Mouse (Mus musculus) MEL (cell line): ENCODE results near the gene Atoh8. TPM values are rescaled to one million over a fixed set of nuclear protein-coding genes. Genes with fewer than 3 reads are reported as not detected.

Experiments used
- DNase-seq: peaks from one replicate; pipeline ENCODE4 v3.0.0; 2011; ENCODE audit warnings: low read depth, low spot score
- H3K27ac ChIP-seq: 2 replicates; pipeline ENCODE4 v1.5.1; 2012; ENCODE audit warnings: low read depth, mild to moderate bottlenecking, control low read depth, low read length, moderate library complexity; ENCODE audit not compliant: control insufficient read depth
- H3K27me3 ChIP-seq, 2 experiments: fragments of 150-350 bp in 1 of 2; sonication (generic) in 1 of 2; 2 replicates each; pipeline ENCODE4 v1.6.1; 2012; ENCODE audit warnings: low read length in 2 of 2, mild to moderate bottlenecking in 2 of 2, improper control_type of control experiment in 1 of 2, moderate library complexity in 1 of 2; ENCODE audit not compliant: insufficient read depth in 2 of 2, control insufficient read depth in 1 of 2
- H3K36me3 ChIP-seq, 2 experiments: 2 replicates each; pipeline ENCODE4 v1.6.1; 2012 to 2014; ENCODE audit warnings: low read length in 2 of 2, improper control_type of control experiment in 1 of 2, inconsistent platforms in 1 of 2, mild to moderate bottlenecking in 1 of 2; ENCODE audit not compliant: insufficient read depth in 2 of 2, control insufficient read depth in 1 of 2
- H3K4me1 ChIP-seq, 2 experiments: fragments of 150-350 bp in 1 of 2; sonication (generic) in 1 of 2; 2 replicates each; pipeline ENCODE4 v1.6.1; 2012; ENCODE audit warnings: low read length in 2 of 2, improper control_type of control experiment in 1 of 2, mild to moderate bottlenecking in 1 of 2; ENCODE audit not compliant: insufficient read depth in 2 of 2, control insufficient read depth in 1 of 2
- H3K4me3 ChIP-seq, 2 experiments: fragments of 150-350 bp in 1 of 2; sonication (generic) in 1 of 2; 2 replicates each; pipeline ENCODE4 v1.5.1; 2012; ENCODE audit warnings: low read depth in 2 of 2, low read length in 2 of 2, mild to moderate bottlenecking in 2 of 2, moderate library complexity in 2 of 2, control low read depth in 1 of 2, improper control_type of control experiment in 1 of 2; ENCODE audit not compliant: control insufficient read depth in 1 of 2, insufficient read depth in 1 of 2
- H3K79me2 ChIP-seq: 2 replicates; pipeline ENCODE4 v1.6.1; 2012; ENCODE audit warnings: mild to moderate bottlenecking, low read length, moderate library complexity; ENCODE audit not compliant: control insufficient read depth, poor library complexity, insufficient read depth
- H3K9ac ChIP-seq: 2 replicates; pipeline ENCODE4 v1.6.1; 2012; ENCODE audit warnings: low read depth, mild to moderate bottlenecking, control low read depth, low read length, moderate library complexity; ENCODE audit not compliant: control insufficient read depth, poor library complexity, severe bottlenecking
- H3K9me3 ChIP-seq: fragments of 150-350 bp; sonication (generic); replicated peaks from 2 replicates; pipeline ENCODE4 v1.6.1; 2012; ENCODE audit warnings: mild to moderate bottlenecking, low read length, improper control_type of control experiment, moderate library complexity; ENCODE audit not compliant: insufficient read depth
- BHLHE40 ChIP-seq: IDR thresholded peaks from 2 replicates; pipeline ENCODE4 v1.6.1; 2012; ENCODE audit warnings: low read depth, mild to moderate bottlenecking, inconsistent platforms, low read length, improper control_type of control experiment, borderline replicate concordance
- CHD1 ChIP-seq: IDR thresholded peaks from 2 replicates; pipeline ENCODE4 v1.6.1; 2012; ENCODE audit warnings: low read depth, mild to moderate bottlenecking, inconsistent platforms, low read length, improper control_type of control experiment
- CTCF ChIP-seq, 3 experiments: IDR thresholded peaks in 2 of 3; conservative IDR thresholded peaks in 1 of 3; 2 replicates each; pipeline ENCODE4 v1.5.1; 2011 to 2012; ENCODE audit warnings: low read length in 3 of 3, low read depth in 2 of 3, mild to moderate bottlenecking in 2 of 3, improper control_type of control experiment in 1 of 3, inconsistent platforms in 1 of 3, mixed read lengths in 1 of 3, moderate library complexity in 1 of 3; ENCODE audit not compliant: control insufficient read depth in 1 of 3, insufficient read depth in 1 of 3, poor library complexity in 1 of 3, severe bottlenecking in 1 of 3
- E2F4 ChIP-seq: IDR thresholded peaks from 2 replicates; pipeline ENCODE4 v1.6.1; 2011; ENCODE audit warnings: low read depth, low read length, improper control_type of control experiment, borderline replicate concordance
- ELF1 ChIP-seq: IDR thresholded peaks from 2 replicates; pipeline ENCODE4 v1.6.1; 2014; ENCODE audit warnings: low read depth, mild to moderate bottlenecking, inconsistent platforms, low read length, improper control_type of control experiment, moderate library complexity
- EP300 ChIP-seq, 2 experiments: IDR thresholded peaks; 2 replicates each; pipeline ENCODE4 v1.6.1; 2011; ENCODE audit warnings: improper control_type of control experiment in 2 of 2, low read length in 2 of 2, low read depth in 1 of 2, mild to moderate bottlenecking in 1 of 2
- GABPA ChIP-seq: IDR thresholded peaks from 2 replicates; pipeline ENCODE4 v1.6.1; 2012; ENCODE audit warnings: low read depth, mild to moderate bottlenecking, inconsistent platforms, low read length, improper control_type of control experiment, moderate library complexity
- HCFC1 ChIP-seq: IDR thresholded peaks from 2 replicates; pipeline ENCODE4 v1.6.1; 2012; ENCODE audit warnings: low read depth, mild to moderate bottlenecking, inconsistent platforms, low read length, improper control_type of control experiment, moderate library complexity
- JUND ChIP-seq: IDR thresholded peaks from 2 replicates; pipeline ENCODE4 v1.6.1; 2011; ENCODE audit warnings: low read depth, mild to moderate bottlenecking, improper control_type of control experiment, low read length
- KAT2A ChIP-seq: conservative IDR thresholded peaks from 2 replicates; pipeline ENCODE4 v1.6.1; 2012; ENCODE audit warnings: low read depth, low read length, improper control_type of control experiment, inconsistent platforms
- MAX ChIP-seq: IDR thresholded peaks from 2 replicates; pipeline ENCODE4 v1.6.1; 2011; ENCODE audit warnings: low read length, improper control_type of control experiment
- MEF2A ChIP-seq: IDR thresholded peaks from 2 replicates; pipeline ENCODE4 v1.6.1; 2014; ENCODE audit warnings: low read depth, mild to moderate bottlenecking, inconsistent platforms, low read length, improper control_type of control experiment; ENCODE audit not compliant: poor library complexity, insufficient replicate concordance, severe bottlenecking; ENCODE audit errors: extremely low read depth
- MXI1 ChIP-seq: IDR thresholded peaks from 2 replicates; pipeline ENCODE4 v1.6.1; 2011; ENCODE audit warnings: mild to moderate bottlenecking, low read depth, low read length, improper control_type of control experiment
- MYB ChIP-seq: IDR thresholded peaks from 2 replicates; pipeline ENCODE4 v1.6.1; 2011; ENCODE audit warnings: mild to moderate bottlenecking, low read depth, low read length, improper control_type of control experiment
- MYC ChIP-seq: IDR thresholded peaks from 2 replicates; pipeline ENCODE4 v1.6.1; 2011; ENCODE audit warnings: low read depth, mild to moderate bottlenecking, low read length, improper control_type of control experiment, moderate library complexity
- NELFE ChIP-seq: IDR thresholded peaks from 2 replicates; pipeline ENCODE4 v1.6.1; 2011; ENCODE audit warnings: low read depth, low read length, improper control_type of control experiment
- NRF1 ChIP-seq: IDR thresholded peaks from 2 replicates; pipeline ENCODE4 v1.6.1; 2014; ENCODE audit warnings: low read depth, mild to moderate bottlenecking, inconsistent platforms, low read length, improper control_type of control experiment, moderate library complexity; ENCODE audit not compliant: poor library complexity, insufficient read depth, severe bottlenecking
- POLR2AphosphoS2 ChIP-seq: IDR thresholded peaks from 2 replicates; pipeline ENCODE4 v1.6.1; 2011; ENCODE audit warnings: low read length, improper control_type of control experiment
- RCOR1 ChIP-seq: IDR thresholded peaks from 2 replicates; pipeline ENCODE4 v1.6.1; 2012; ENCODE audit warnings: low read depth, mild to moderate bottlenecking, inconsistent platforms, low read length, improper control_type of control experiment
- TAL1 ChIP-seq: IDR thresholded peaks from 2 replicates; pipeline ENCODE4 v1.6.1; 2012; ENCODE audit warnings: mild to moderate bottlenecking, inconsistent platforms, low read length, moderate library complexity, mixed read lengths
- UBTF ChIP-seq: IDR thresholded peaks from 2 replicates; pipeline ENCODE4 v1.6.1; 2012; ENCODE audit warnings: low read depth, mild to moderate bottlenecking, inconsistent platforms, low read length, improper control_type of control experiment, moderate library complexity, borderline replicate concordance; ENCODE audit not compliant: insufficient read depth
- USF1 ChIP-seq: IDR thresholded peaks from 2 replicates; pipeline ENCODE4 v1.6.1; 2014; ENCODE audit warnings: low read depth, mild to moderate bottlenecking, inconsistent platforms, low read length, improper control_type of control experiment, moderate library complexity
- USF2 ChIP-seq, 2 experiments: IDR thresholded peaks; 2 replicates each; pipeline ENCODE4 v1.6.1; 2011 to 2012; ENCODE audit warnings: improper control_type of control experiment in 2 of 2, low read length in 2 of 2, borderline replicate concordance in 1 of 2, inconsistent platforms in 1 of 2, low read depth in 1 of 2, mild to moderate bottlenecking in 1 of 2; ENCODE audit not compliant: insufficient read depth in 1 of 2
- ZC3H11A ChIP-seq: IDR thresholded peaks from 2 replicates; pipeline ENCODE4 v1.6.1; 2012; ENCODE audit warnings: low read depth, mild to moderate bottlenecking, inconsistent platforms, low read length, improper control_type of control experiment
- polyA plus RNA-seq, 2 experiments: library from polyadenylated mRNA; stranded (reverse) in 1 of 2; unstranded in 1 of 2; fragments of >175 nt in 1 of 2; fragments of >200 nt in 1 of 2; gene quantifications; 2 replicates each; pipeline versions ENCODE4 v1.2.1 to v1.2.4; 2012; ENCODE audit warnings: low replicate concordance in 2 of 2, low read depth in 1 of 2; ENCODE audit not compliant: insufficient read length in 2 of 2, insufficient read depth in 1 of 2, missing spikeins in 1 of 2
- total RNA-seq: library from RNA; depleted of rRNA; stranded (reverse); fragments of 300-350 nt; gene quantifications from 2 replicates; pipeline ENCODE4 v1.2.3, GENCODE M21; 2012

Gene Atoh8
- total and polyA plus RNA-seq, 3 experiments = not detected

- DNase-seq = no peak
- no peaks in the 10 kb centered on the region for H3K9me3 ChIP-seq
- no peaks in the 10 kb centered on the region for H3K36me3 ChIP-seq
- TF ChIP-seq HCFC1 (no peak), USF2 (IDR thresholded peaks at IDR 0.05; ENCODE audit: borderline replicate concordance in 1 of 2, insufficient read depth in 1 of 2, low read depth in 1 of 2, low read length in 2 of 2) (no peak), ELF1 (no peak), MXI1 (no peak), MEF2A (no peak), CTCF (IDR thresholded peaks at IDR 0.05 in 2 of 3, conservative IDR thresholded peaks at IDR 0.05 in 1 of 3; ENCODE audit: control insufficient read depth in 1 of 3, insufficient read depth in 1 of 3, low read depth in 2 of 3, low read length in 3 of 3, poor library complexity in 1 of 3, severe bottlenecking in 1 of 3) (no peak), E2F4 (no peak), MYC (no peak), ZC3H11A (no peak), CHD1 (no peak), USF1 (no peak), EP300 (IDR thresholded peaks at IDR 0.05; ENCODE audit: low read depth in 1 of 2, low read length in 2 of 2) (no peak), NELFE (no peak)
- no peaks in the 10 kb centered on the region for H3K4me1 ChIP-seq
- H3K27ac ChIP-seq = no peak overlapping the region
- H3K79me2 ChIP-seq = no peaks in the 10 kb centered on the region
- no peak overlapping the region for H3K4me3 ChIP-seq
- H3K9ac ChIP-seq = no peak overlapping the region
- peaks cover 4 to 6% of the 10 kb centered on the region in 2 experiments; a peak in 3 of 4 replicates for H3K27me3 ChIP-seq
Observed at GRCm38 (mm10) chr6:72197515-72197914, 37.9 kb downstream of the Atoh8 start.

- Histone ChIP-seq H3K9ac (no peak overlapping the region), H3K4me3 (no peak overlapping the region), H3K27me3 (peaks cover 4 to 6% of the 10 kb centered on the region in 2 experiments; a peak in 3 of 4 replicates), H3K79me2 (no peaks in the 10 kb centered on the region), H3K36me3 (no peaks in the 10 kb centered on the region), H3K9me3 (no peaks in the 10 kb centered on the region), H3K27ac (no peak overlapping the region), H3K4me1 (no peaks in the 10 kb centered on the region)
- DNase-seq = no peak
- TF ChIP-seq ZC3H11A (no peak), GABPA (no peak), JUND (no peak), MYB (no peak), RCOR1 (no peak), KAT2A (no peak), TAL1 (no peak), MYC (no peak), ELF1 (no peak), MAX (no peak), UBTF (no peak), NRF1 (no peak), BHLHE40 (no peak), POLR2AphosphoS2 (no peak)
Observed at GRCm38 (mm10) chr6:72196660-72197059, 38.7 kb downstream of the Atoh8 start.
